In the genomic region with DNA sequence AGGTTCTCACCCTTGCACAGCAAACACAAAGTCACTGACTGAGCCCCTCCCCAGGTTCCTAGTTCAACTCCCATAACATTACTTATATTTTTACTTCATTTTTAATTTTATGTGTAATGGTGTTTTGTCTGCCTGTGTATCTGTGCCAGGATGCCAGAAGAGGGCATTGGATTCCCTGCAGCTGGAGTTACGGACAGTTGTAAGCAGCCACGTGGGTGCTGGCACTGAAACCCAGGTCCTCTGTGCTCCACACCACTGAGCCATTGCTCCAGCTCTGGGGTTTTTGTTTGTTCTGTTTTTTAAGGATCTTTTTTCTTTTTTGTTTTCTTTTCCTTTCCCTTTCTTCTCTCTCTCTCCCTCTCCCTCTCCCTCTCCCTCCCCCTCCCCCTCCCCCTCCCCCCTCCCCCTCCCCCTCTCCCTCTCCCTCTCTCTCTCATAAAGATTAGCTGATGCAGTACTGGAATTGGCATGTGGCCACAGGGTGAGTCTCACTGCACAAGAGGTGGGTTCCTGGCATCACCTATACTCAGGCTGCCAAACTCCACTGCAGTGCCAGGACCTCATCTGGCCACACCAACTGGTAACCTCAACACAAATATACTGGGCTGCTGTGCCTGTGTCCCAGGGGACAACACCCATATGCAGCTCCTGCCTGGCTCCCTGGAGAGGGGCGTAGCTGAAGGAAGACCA, we compare ENCODE assay signal across 23 mouse cellular contexts. TPM values are rescaled to one million over a fixed set of nuclear protein-coding genes. Genes with fewer than 3 reads are reported as not detected.
DNase-seq lines count a peak whose midpoint lies in the region; ATAC-seq and TF ChIP-seq lines count a peak whose summit lies in the region.
"Had no signal": no experiment of that assay in that cellular context is flagged by ENCODE, and none has a peak within 500 bp of the region (broad histone marks: within the 10 kb centered on the region; RNA-seq: fewer than 3 reads in every experiment).

No protein-coding gene starts in this region.

- peak; percentile 28 for DNase-seq in cerebellum, adult 11-12 months
- DNase-seq in cerebellum, adult 9-10 months: no peak
- DNase-seq in cerebellum, adult 9-11 months: peak; percentile 31
- no peak for DNase-seq in cerebellum, adult 2 months
- DNase-seq in MEL (ENCODE audit: low read depth, low spot score) (peak; percentile 60), NIH3T3 (ENCODE audit: low read depth) (peak; percentile 19)
- DNase-seq in spleen, postnatal 10 days (ENCODE audit: low spot score in 2 of 2): no peak
- no peak for DNase-seq in lung, postnatal 0 days (ENCODE audit: low spot score)
- DNase-seq: adrenal gland, adult 2 months; adrenal gland, adult 8-10 months; adrenal gland, postnatal 10 days; adrenal gland, postnatal 14 days; adrenal gland, postnatal 25 days; adrenal gland, postnatal 36 days; B cell, adult 2 months; cerebellum, adult 11 months; cerebellum, adult 18-20 months; cerebellum, adult 8-10 months had no signal

- 74% methylated on average over 3 of the region's 3 CpGs for WGBS in cerebellum, adult 2 months
- WGBS in lung, postnatal 0 days: 82% methylated on average over 3 of the region's 3 CpGs

- no peak for TF ChIP-seq RAD21 in MEL (IDR thresholded peaks at IDR 0.05; ENCODE audit: low read depth, low read length)

- no peak overlapping the region for H3K4me2 ChIP-seq in lung, postnatal 0 days (replicated peaks; ENCODE audit: low read depth, low read length)

- H3K9ac ChIP-seq in MEL (ENCODE audit: control insufficient read depth, low read depth, low read length, poor library complexity, severe bottlenecking): peak overlapping the region; percentile 37; the same call in 1 of the 2 replicates
- no peak overlapping the region for H3K9ac ChIP-seq in lung, postnatal 0 days (replicated peaks; ENCODE audit: low read depth)

- no peak overlapping the region for H3K27ac ChIP-seq in cerebellum, adult 2 months (ENCODE audit: insufficient read depth, low read length)
- peak overlapping the region; percentile 70 for H3K27ac ChIP-seq in MEL (ENCODE audit: control insufficient read depth, low read depth, low read length)
- H3K27ac ChIP-seq in lung, postnatal 0 days (ENCODE audit: low read length): no peak overlapping the region

- TF ChIP-seq POLR2A in cerebellum, adult 2 months (IDR thresholded peaks at IDR 0.05; ENCODE audit: borderline replicate concordance, insufficient read depth, low read length): no peak
- peak in 1 of 2 experiments; percentile 40; a peak in 1 of 4 replicates for TF ChIP-seq POLR2A in MEL (IDR thresholded peaks at IDR 0.05; ENCODE audit: control insufficient read depth in 1 of 2, insufficient read depth in 1 of 2, low read depth in 1 of 2, low read length in 2 of 2, poor library complexity in 1 of 2)

- no peaks in the 10 kb centered on the region for H3K9me3 ChIP-seq in MEL (replicated peaks; ENCODE audit: insufficient read depth, low read length)
- H3K9me3 ChIP-seq in lung, postnatal 0 days (ENCODE audit: low read length): no peaks in the 10 kb centered on the region
- H3K9me3 ChIP-seq: G1E had no signal

- no peaks in the 10 kb centered on the region for H3K79me2 ChIP-seq in MEL (ENCODE audit: control insufficient read depth, insufficient read depth, low read length, poor library complexity)

- no peaks in the 10 kb centered on the region for H3K27me3 ChIP-seq in cerebellum, adult 2 months (ENCODE audit: control insufficient read depth, insufficient read depth, low read length)
- peaks cover 0 to 4% of the 10 kb centered on the region in 2 experiments; a peak in 2 of 4 replicates for H3K27me3 ChIP-seq in MEL (ENCODE audit: control insufficient read depth in 1 of 2, insufficient read depth in 2 of 2, low read length in 2 of 2)
- H3K27me3 ChIP-seq in lung, postnatal 0 days (replicated peaks; ENCODE audit: insufficient read depth, low read length): peaks cover 10% of the 10 kb centered on the region; the same call in 1 of the 2 replicates
- H3K27me3 ChIP-seq: Patski had no signal

- no peak overlapping the region for H3K4me3 ChIP-seq in cerebellum, adult 2 months (replicated peaks; ENCODE audit: insufficient read depth, low read depth, low read length)
- peak overlapping the region in 1 of 2 experiments; percentile 0; a peak in 1 of 4 replicates for H3K4me3 ChIP-seq in MEL (ENCODE audit: control insufficient read depth in 1 of 2, insufficient read depth in 1 of 2, low read depth in 2 of 2, low read length in 2 of 2)
- no peak overlapping the region for H3K4me3 ChIP-seq in lung, postnatal 0 days (ENCODE audit: low read depth, low read length)

- no peaks in the 10 kb centered on the region for H3K4me1 ChIP-seq in cerebellum, adult 2 months (ENCODE audit: control insufficient read depth, insufficient read depth, low read length)
- H3K4me1 ChIP-seq in MEL (ENCODE audit: control insufficient read depth in 1 of 2, insufficient read depth in 2 of 2, low read length in 2 of 2): no peaks in the 10 kb centered on the region
- no peaks in the 10 kb centered on the region for H3K4me1 ChIP-seq in lung, postnatal 0 days (ENCODE audit: insufficient read depth, low read depth, low read length)

- no peaks in the 10 kb centered on the region for H3K36me3 ChIP-seq in MEL (ENCODE audit: control insufficient read depth in 1 of 2, insufficient read depth in 2 of 2, low read length in 2 of 2)
- no peaks in the 10 kb centered on the region for H3K36me3 ChIP-seq in lung, postnatal 0 days (ENCODE audit: insufficient read depth, low read length)
- H3K36me3 ChIP-seq: G1E had no signal

- no peak for TF ChIP-seq CTCF in cerebellum, adult 2 months (IDR thresholded peaks at IDR 0.05; ENCODE audit: borderline replicate concordance, insufficient read depth, low read depth, low read length)
- no peak for TF ChIP-seq CTCF in MEL (IDR thresholded peaks at IDR 0.05 in 2 of 3, conservative IDR thresholded peaks at IDR 0.05 in 1 of 3; ENCODE audit: control insufficient read depth in 1 of 3, insufficient read depth in 1 of 3, low read depth in 2 of 3, low read length in 3 of 3, poor library complexity in 1 of 3, severe bottlenecking in 1 of 3)
- TF ChIP-seq CTCF in lung, postnatal 0 days (IDR thresholded peaks at IDR 0.05): no peak

- TF ChIP-seq EP300 in MEL (IDR thresholded peaks at IDR 0.05; ENCODE audit: low read depth in 1 of 2, low read length in 2 of 2): no peak
- no peak for TF ChIP-seq EP300 in lung, postnatal 0 days (IDR thresholded peaks at IDR 0.05)

- no peak for ATAC-seq in lung, postnatal 0 days
- ATAC-seq: activated CD4-positive, CD25-positive, alpha-beta regulatory T cell, adult 4 months; CD4-positive, CD25-positive, alpha-beta regulatory T cell, adult 4 months; Patski had no signal

TF ChIP-seq in MEL, 35 proteins besides CTCF, POLR2A, EP300 and RAD21 (continues in another document):
- peak; percentile 27; the same call in 1 of the 2 replicates for TF ChIP-seq NRF1 (IDR thresholded peaks at IDR 0.05; ENCODE audit: insufficient read depth, low read depth, low read length, poor library complexity, severe bottlenecking)
- no peak for TF ChIP-seq ELF1 (IDR thresholded peaks at IDR 0.05; ENCODE audit: low read depth, low read length)
- no peak for TF ChIP-seq RCOR1 (IDR thresholded peaks at IDR 0.05; ENCODE audit: low read depth, low read length)
- no peak for TF ChIP-seq MYB (IDR thresholded peaks at IDR 0.05; ENCODE audit: low read depth, low read length)
- no peak for TF ChIP-seq POLR2AphosphoS5 (IDR thresholded peaks at IDR 0.05; ENCODE audit: borderline replicate concordance, low read depth, low read length)
- no peak for TF ChIP-seq USF1 (IDR thresholded peaks at IDR 0.05; ENCODE audit: low read depth, low read length)
- TF ChIP-seq HCFC1 (IDR thresholded peaks at IDR 0.05; ENCODE audit: low read depth, low read length): 0 out of 2 replicates have a peak, but pooled peaks have one; percentile 34
- no peak for TF ChIP-seq GATA1 (IDR thresholded peaks at IDR 0.05; ENCODE audit: low read depth, low read length)
- TF ChIP-seq BHLHE40 (IDR thresholded peaks at IDR 0.05; ENCODE audit: borderline replicate concordance, low read depth, low read length): no peak
- TF ChIP-seq CHD1 (IDR thresholded peaks at IDR 0.05; ENCODE audit: low read depth, low read length): no peak
- TF ChIP-seq MAX (IDR thresholded peaks at IDR 0.05; ENCODE audit: low read length): peak; percentile 42; the same call in 1 of the 2 replicates
- TF ChIP-seq JUND (IDR thresholded peaks at IDR 0.05; ENCODE audit: low read depth, low read length): no peak
- no peak for TF ChIP-seq MAZ (IDR thresholded peaks at IDR 0.05; ENCODE audit: low read depth, low read length)

RNA-seq across cellular contexts. Expression of a gene that starts 6.1 kb away (rescaled TPM):
- 2.4 and 2.7 TPM in 2 replicates for polyA plus RNA-seq in cerebellum, adult 2 months (2012; rRNA removed)
- 0.19 TPM in 1 of 2 replicates, not detected in the other for total RNA-seq in MEL (2012; rRNA removed)
- polyA plus RNA-seq in MEL (2012; ENCODE audit: insufficient read depth in 1 of 2, insufficient read length in 2 of 2, low read depth in 1 of 2, low replicate concordance in 2 of 2, missing spikeins in 1 of 2): under 1 TPM in 1 of 2 experiments, not detected in 1; 0.99 TPM
- polyA plus RNA-seq in lung, postnatal 0 days (2015; fragmentation: Nextera tagmentation; extraction: Ambion mirVana): 5.3 and 6.0 TPM in 2 replicates
- polyA plus RNA-seq: activated CD4-positive, CD25-positive, alpha-beta regulatory T cell, adult 4 months; CD4-positive, CD25-positive, alpha-beta regulatory T cell, adult 4 months had no signal

RNA-seq across cellular contexts. Expression of a gene that starts 6.3 kb away (rescaled TPM):
- 91.3 and 95.3 TPM in 2 replicates for polyA plus RNA-seq in cerebellum, adult 2 months (2012; rRNA removed)
- 330 and 356 TPM in 2 replicates for total RNA-seq in MEL (2012; rRNA removed)
- 100 to 1,000 TPM; 183 to 577 TPM for polyA plus RNA-seq in MEL (2012; ENCODE audit: insufficient read depth in 1 of 2, insufficient read length in 2 of 2, low read depth in 1 of 2, low replicate concordance in 2 of 2, missing spikeins in 1 of 2)
- 51.9 and 56.1 TPM in 2 replicates for polyA plus RNA-seq in lung, postnatal 0 days (2015; fragmentation: Nextera tagmentation; extraction: Ambion mirVana)

RNA-seq across cellular contexts. Expression of a gene that starts 7.1 kb away (rescaled TPM):
- polyA plus RNA-seq in cerebellum, adult 2 months (2012; rRNA removed): 67.6 and 83.3 TPM in 2 replicates
- not detected in 2 replicates for total RNA-seq in MEL (2012; rRNA removed)
- not detected for polyA plus RNA-seq in MEL (2012; ENCODE audit: insufficient read depth in 1 of 2, insufficient read length in 2 of 2, low read depth in 1 of 2, low replicate concordance in 2 of 2, missing spikeins in 1 of 2)
- polyA plus RNA-seq in lung, postnatal 0 days (2015; fragmentation: Nextera tagmentation; extraction: Ambion mirVana): 6.0 and 6.4 TPM in 2 replicates
- total RNA-seq: CH12.LX had no signal
- polyA plus RNA-seq: activated CD4-positive, CD25-positive, alpha-beta regulatory T cell, adult 4 months; CD4-positive, CD25-positive, alpha-beta regulatory T cell, adult 4 months; G1E had no signal

RNA-seq across cellular contexts. Expression of a gene that starts 33.0 kb away (rescaled TPM):
- polyA plus RNA-seq in cerebellum, adult 2 months (2012; rRNA removed): 9.2 and 10.4 TPM in 2 replicates
- 139 and 192 TPM in 2 replicates for total RNA-seq in MEL (2012; rRNA removed)
- polyA plus RNA-seq in MEL (2012; ENCODE audit: insufficient read depth in 1 of 2, insufficient read length in 2 of 2, low read depth in 1 of 2, low replicate concordance in 2 of 2, missing spikeins in 1 of 2): 100 to 1,000 TPM in 1 of 2 experiments, not detected in 1; 440 TPM
- 5.7 and 7.4 TPM in 2 replicates for polyA plus RNA-seq in lung, postnatal 0 days (2015; fragmentation: Nextera tagmentation; extraction: Ambion mirVana)
- polyA plus RNA-seq: CD4-positive, CD25-positive, alpha-beta regulatory T cell, adult 4 months had no signal

RNA-seq across cellular contexts. Expression of a gene that starts 40.8 kb away (rescaled TPM):
- polyA plus RNA-seq in cerebellum, adult 2 months (2012; rRNA removed): 12.2 and 12.8 TPM in 2 replicates
- total RNA-seq in MEL (2012; rRNA removed): 12.7 and 17.2 TPM in 2 replicates
- 10 to 100 TPM in 1 of 2 experiments, not detected in 1; 19.3 TPM for polyA plus RNA-seq in MEL (2012; ENCODE audit: insufficient read depth in 1 of 2, insufficient read length in 2 of 2, low read depth in 1 of 2, low replicate concordance in 2 of 2, missing spikeins in 1 of 2)
- polyA plus RNA-seq in lung, postnatal 0 days (2015; fragmentation: Nextera tagmentation; extraction: Ambion mirVana): 5.7 and 5.8 TPM in 2 replicates

Comparison
In these comparisons a context has a peak if more than half of its experiments do, and no peak if none do; other contexts are left out.
1. DNase-seq: peak in cerebellum, adult 11-12 months (single experiment), cerebellum, adult 9-11 months (single experiment), MEL (single experiment) and NIH3T3 (single experiment); none in cerebellum, adult 9-10 months (single experiment), cerebellum, adult 2 months (0 of 2), spleen, postnatal 10 days (0 of 2) and lung, postnatal 0 days (single experiment).